Mouse (Mus musculus) B cell, adult 67 days (primary cell): Measurements from ENCODE around the gene Ctsw. TPM values are rescaled to one million over a fixed set of nuclear protein-coding genes. Genes with fewer than 3 reads are reported as not detected.

Experiments used
- total RNA-seq, 2 experiments: library from RNA; stranded (reverse); gene quantifications; 4 replicates each; pipeline ENCODE4 v1.2.4; 2023

Gene Ctsw
- total RNA-seq = 1 to 10 TPM; 2.0 to 3.3 TPM

DNA sequence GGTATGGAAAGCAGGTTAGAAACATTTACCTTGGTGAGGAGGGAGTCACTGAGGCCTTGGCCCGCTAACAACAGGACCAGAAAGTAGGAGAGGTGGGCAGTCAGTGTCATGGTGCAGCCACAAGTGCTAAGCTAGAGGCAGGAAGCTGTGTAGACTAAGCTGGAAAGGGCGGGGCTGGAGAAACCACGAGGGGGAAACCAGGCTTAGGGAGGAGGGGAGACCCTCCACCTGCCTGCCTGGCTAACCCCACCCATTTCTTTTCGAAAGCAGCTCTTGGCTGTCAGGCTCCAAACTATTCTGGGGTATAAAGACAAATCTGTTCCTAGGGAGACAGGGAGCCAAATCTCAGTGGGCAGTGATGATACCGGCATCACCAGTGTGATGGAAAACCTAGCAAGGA is at the start of gene Ctsw:
Gene Ctsw, minus strand, starts transcription at position 134 of the 400 bp plus-strand sequence.

DNA sequence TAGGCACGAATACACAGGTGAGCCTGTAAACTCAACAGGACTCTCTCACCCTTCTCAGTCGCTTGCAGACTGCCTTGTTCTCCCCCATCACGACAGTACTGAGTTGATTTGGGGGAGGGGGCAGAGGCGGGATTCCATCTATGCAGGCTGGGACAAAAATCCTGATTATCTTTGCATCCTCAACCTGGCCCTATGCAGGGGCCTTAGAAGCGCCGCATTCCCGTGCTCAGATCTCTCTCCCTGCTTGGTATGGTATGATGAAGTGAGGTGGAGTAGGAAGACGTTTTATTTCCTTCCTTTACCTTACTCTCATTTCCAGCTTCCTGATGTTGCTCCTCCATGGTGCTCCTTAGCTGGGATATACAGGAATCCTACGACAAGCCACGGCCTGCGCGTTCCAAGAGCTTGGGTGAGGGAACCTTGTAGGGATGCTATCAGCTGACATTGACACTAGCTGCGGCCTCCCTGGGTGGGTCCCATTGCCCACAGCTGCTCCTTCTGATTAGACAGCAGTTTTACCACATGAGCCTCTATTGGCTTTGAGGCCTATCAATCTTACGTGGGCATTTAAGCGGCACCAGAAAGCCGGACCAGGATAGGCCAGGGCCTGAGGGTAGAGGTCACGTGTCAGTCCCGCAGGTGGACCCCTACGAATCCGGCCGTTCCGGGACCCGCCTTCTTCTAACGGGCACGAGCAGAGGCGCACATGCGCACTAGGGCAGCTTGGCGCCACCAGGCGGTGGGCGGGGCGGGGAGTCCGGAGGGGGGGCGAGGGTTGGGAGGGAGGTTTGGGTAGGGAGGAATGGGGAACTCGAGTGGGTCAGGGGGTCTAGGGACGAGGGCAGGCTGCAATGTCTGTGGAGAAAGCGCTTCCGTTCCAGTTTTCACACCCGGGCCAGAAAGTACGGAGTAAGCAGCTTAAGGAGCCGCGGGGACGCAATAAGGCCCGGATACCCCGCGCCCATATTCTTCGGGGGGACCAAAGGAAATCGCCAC is 42.0 kb upstream of the Ctsw start, which contains the start of gene Snx32:
Gene Snx32, minus strand, starts transcription at position 508 of the 996 bp plus-strand sequence.

DNA sequence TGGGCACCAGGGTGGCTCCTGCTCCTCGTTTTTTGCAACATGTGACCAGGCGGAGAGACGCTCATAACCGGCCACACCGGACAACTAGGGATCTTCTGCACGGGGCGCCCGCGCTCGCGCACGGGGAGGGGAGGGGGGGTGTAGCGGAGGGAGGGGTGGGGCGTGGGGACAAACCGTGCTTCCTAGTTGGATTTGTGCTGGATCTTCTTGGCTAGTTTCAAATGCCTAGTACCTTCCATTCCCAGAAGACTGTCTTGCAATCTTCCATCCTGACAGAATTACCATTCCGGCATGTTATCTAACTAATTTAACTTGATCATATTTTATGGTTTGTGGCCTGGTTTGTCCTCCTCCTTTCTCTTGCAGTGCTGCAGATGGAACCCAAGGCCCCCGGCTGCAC is 35.4 kb upstream of the Ctsw start, which contains the start of gene 1700020D05Rik:
Gene 1700020D05Rik, minus strand, starts transcription at position 101 of the 400 bp plus-strand sequence.

DNA sequence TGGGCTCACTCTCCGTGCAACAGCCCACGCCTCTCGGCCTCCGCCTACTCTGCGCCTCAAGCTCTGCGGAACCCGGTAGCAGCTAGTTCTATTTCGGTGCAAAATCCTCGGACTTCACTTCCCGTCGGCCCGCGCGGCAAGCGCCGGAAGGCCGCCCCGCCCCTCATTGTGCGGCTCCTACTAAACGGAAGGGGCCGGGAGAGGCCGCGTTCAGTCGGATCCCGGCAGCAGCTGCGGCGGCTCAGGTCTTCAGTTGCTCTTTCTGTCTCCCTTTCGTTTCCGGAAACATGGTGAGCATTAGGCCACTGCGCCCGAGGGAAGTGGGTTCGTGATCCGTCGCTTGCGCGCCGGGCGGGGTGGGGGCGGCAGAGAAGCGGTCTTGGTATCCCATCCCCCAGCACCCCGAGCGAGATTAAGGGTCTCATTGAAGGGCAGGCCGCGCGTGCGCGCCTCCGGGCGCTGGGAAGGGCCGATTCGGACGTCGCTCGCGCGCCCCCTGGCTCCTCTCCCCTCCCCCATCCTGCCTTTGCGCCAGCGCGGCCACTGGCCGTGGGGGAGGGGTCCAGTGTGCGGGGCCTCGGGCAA is 22.1 kb upstream of the Ctsw start, which contains the start of gene Cfl1:
Gene Cfl1, plus strand, starts transcription at position 143 of the 585 bp plus-strand sequence.

DNA sequence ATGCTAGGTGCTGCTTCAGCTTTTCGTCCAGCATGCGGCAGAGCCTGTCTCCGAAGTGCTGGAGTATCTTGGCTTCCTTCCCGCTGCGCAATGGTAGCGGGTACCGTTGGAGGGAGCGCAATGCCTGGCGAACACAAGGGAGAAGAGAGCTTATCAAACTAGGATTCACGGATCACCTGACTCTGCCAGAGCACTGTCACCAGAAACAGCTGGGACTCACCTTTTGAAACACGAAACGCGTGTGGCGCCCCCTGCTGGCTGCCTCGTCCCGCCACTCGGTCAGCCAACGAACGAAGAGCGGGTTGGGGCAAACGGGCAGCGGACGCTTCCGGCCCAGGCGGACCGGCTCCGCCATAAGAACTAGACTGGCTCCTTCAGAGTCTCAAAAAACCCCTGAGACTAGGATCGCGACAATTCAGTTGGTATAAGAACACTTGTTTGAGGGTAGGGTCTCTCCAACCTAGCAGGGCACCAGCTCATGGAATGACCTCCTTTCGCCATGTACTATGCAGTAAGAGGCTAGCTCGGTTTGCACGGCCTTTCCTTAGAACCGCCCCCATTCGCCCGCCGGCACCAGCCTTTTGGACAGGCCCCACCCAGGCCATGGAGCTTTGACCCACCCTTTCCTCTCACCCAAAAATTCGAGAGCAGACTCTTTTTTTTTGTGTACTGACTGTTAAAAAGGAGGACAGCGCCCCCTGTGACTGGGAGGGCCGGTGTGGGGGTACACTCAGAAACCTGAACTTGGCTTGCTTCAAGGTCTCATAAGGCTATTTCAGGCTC is 19.7 kb upstream of the Ctsw start, which contains the start of gene Mus81:
Gene Mus81, minus strand, starts transcription at position 635 of the 783 bp plus-strand sequence.

DNA sequence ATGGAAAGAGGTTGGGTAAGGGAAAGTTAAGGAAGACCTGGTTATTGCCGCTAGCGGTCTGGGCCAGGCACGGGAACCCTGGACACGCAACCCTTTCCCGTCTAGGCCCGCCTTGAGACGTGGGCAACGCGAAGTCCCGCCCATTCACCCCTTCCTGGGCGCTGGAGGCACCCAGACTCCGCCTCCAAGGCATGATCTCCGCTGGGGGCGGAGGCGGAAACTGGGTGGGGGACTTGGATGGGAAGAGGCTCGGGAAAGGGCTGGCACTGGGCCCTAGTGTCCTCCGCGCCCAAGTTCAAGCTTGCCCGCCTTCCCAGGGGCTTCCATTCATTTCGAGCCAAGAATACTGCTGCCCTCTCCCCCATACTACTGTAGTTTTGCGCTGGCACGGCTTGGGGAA is 5.4 kb upstream of the Ctsw start, which contains the start of gene Efemp2:
Gene Efemp2, plus strand, starts transcription at position 235 of the 400 bp plus-strand sequence.

DNA sequence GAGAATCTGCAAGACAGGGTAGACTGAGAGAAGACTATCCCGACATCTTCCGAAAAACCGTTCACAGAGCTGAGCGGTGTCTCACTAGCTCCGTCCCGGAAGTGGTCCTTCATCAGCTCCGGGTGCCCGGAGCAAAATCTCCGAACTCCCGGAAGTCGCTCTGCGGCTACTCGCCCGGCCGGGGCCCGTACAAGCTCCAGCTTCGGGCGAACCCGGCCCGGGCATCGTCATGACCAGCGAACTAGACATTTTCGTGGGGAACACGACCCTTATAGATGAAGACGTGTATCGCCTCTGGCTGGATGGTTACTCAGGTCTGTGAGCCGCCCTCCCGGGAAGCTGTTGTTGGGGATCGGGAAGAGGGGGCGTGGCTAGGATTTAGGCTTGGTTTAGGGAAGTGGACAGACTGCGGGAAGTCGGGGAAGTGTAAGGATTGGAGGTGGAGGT is 7.8 kb downstream of the Ctsw start, which contains the start of gene Fibp:
Gene Fibp, plus strand, starts transcription at position 151 of the 447 bp plus-strand sequence.

DNA sequence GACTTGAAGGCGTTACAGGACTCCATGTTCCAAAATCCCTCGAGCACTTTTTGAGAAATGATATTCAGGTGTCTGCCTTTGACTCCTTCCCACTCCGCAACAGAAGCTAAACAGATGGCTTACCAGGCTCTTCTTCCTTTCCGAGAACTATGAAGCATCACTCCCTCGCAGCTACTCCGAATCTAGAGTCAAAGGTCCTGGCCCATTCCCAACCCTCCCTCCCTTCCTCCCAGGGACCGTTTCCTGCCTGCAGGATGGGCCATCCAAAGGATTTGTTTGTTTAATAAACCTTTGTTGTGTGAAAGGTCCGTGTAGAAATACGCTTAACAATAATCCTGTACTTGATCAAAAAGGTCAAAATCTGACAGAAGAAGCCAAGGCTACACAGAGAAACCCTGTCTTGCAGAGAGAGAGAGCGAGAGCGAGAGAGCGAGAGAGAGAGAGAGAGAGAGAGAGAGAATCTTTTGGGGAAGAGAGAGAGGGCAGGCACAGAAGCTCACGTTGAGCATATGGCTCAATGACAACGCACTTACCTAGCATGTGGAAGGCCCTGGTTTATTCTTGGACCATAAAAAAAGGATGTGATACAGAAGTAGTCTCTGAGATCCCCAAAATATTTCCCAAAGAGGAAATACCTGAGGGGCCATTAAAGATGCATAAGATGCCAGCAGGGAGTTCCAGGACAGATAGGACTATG is 10.4 kb downstream of the Ctsw start, which contains the start of gene Ccdc85b:
Gene Ccdc85b, minus strand, starts transcription at position 149 of the 697 bp plus-strand sequence.

DNA sequence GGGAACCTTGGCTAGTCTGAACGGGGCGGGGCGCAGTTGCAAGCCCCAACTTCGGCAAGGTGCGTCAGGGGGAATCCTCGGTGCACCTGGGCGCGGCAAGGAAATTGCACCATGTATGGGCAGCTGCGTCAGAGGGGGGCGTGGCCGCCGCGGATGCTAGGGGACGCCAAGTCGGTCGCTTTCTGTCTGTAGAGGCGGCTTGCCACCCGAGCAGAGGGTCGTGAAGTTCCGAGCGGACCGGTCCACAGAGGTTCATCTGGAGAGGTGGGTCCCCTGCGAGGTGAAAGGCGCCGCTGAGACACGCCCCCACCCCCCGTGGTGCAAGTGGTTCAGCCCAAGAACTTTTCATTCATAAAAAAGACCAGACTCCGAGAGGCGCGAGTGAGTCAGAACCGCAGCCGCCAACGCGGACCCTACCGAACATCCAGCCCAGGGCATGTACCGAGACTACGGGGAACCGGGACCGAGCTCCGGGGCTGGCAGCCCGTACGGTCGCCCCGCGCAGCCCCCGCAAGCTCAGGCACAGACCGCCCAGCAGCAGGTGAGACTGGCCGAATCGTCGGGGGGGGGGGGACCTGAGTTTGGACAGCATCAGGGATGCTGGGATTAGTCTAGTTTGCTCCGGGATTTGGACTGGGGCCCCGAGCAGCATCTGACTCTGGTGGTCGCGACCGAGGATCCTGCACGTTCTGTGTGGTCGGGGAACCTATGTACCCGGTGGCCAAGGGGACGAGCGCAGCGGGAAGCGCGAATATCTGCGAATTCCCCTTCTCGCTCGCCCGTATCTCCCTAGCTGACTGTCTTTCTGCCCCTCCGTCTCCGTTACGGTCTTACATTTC is 20.6 kb downstream of the Ctsw start, which contains the start of gene Fosl1:
Gene Fosl1, plus strand, starts transcription at position 33 of the 839 bp plus-strand sequence.

DNA sequence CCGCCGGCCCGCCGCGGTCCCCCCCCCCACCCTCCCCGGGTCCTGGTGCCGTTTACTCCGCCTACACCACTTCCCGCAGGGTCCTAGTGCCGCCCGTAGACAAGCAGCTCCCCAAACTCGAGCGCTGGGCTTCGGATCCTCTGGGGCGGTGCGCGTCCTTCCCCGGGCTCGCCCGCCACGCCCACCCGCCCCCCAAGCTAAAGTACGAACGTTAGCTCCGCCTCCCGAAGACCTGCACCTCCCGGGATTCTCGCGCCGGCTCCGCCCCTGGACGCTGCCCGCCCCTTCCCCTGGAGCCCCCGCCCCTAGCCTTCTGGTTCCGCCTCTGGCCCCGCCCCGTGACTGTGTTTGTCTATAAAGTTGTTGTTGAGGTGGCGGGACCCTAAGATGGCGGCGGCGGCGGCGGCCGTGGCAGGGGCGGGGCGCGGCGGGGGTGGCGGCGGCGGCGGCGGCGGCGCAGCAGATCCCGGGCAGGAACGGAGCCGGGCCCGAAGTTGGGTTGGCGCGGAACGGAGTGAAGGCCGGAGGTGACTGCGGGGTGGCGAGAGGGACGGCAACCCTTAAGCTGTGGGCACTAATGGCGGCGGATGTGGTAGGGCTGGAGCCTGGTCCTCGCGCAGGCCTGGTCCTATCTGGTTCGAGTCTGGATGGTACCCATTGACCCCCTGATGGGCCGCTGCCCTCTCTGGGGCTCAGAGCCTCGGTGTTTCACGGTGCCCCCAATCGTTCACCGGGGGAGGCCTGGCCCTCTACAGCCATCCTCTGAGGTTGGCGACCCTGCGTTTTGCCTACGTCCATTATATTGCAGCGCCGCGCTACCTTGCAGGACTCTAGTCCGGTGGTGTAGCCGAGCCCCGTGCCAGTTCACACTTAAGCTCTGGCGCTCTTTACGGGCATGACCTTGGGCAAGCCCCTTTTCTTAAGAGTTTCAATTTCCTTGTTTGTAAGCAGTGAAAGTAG is 43.2 kb downstream of the Ctsw start, which contains the start of the genes Drap1 and AI837181:
Gene Drap1, minus strand, starts transcription at position 198 of the 960 bp plus-strand sequence.
Gene AI837181, plus strand, starts transcription at position 363 of the 960 bp plus-strand sequence.

Other genes with a start within 250 kb of the Ctsw start
- gene Pacs1, start 195.4 kb downstream of the Ctsw start, total RNA-seq = 10 to 100 TPM; 81.2 to 92.8 TPM
- gene Sf3b2, start 173.1 kb downstream of the Ctsw start, total RNA-seq = 100 to 1,000 TPM; 309 to 311 TPM
- not detected for gene Gal3st3, start 170.2 kb downstream of the Ctsw start, total RNA-seq
- gene Catsper1, start 132.8 kb downstream of the Ctsw start, total RNA-seq = not detected
- not detected for gene Cst6, start 118.9 kb downstream of the Ctsw start, total RNA-seq
- gene Eif1ad, start 101.8 kb downstream of the Ctsw start, total RNA-seq = 10 to 100 TPM; 39.6 to 43.4 TPM
- 10 to 100 TPM; 93.0 to 94.1 TPM for gene Banf1, start 101.3 kb downstream of the Ctsw start, total RNA-seq
- gene Sart1, start 79.8 kb downstream of the Ctsw start, total RNA-seq = 100 to 1,000 TPM; 177 to 198 TPM
- gene Tsga10ip, start 66.0 kb downstream of the Ctsw start, total RNA-seq = not detected
- 100 to 1,000 TPM; 174 to 177 TPM for gene Drap1, start 43.5 kb downstream of the Ctsw start, total RNA-seq
- gene AI837181, start 43.4 kb downstream of the Ctsw start, total RNA-seq = 10 to 100 TPM; 59.5 to 60.9 TPM
- gene Fosl1, start 21.0 kb downstream of the Ctsw start, total RNA-seq = 1 to 10 TPM in 1 of 2 experiments, not detected in 1; 1.3 TPM
- 1 to 10 TPM; 3.1 to 3.6 TPM for gene Ccdc85b, start 10.6 kb downstream of the Ctsw start, total RNA-seq
- gene Fibp, start 7.9 kb downstream of the Ctsw start, total RNA-seq = 100 to 1,000 TPM; 115 to 174 TPM
- 1 to 10 TPM in 1 of 2 experiments, not detected in 1; 1.5 TPM for gene Efemp2, start 5.4 kb upstream of the Ctsw start, total RNA-seq
- 10 to 100 TPM; 39.6 to 51.8 TPM for gene Mus81, start 19.9 kb upstream of the Ctsw start, total RNA-seq
- 1,000 to 10,000 TPM; 1,245 to 1,301 TPM for gene Cfl1, start 21.9 kb upstream of the Ctsw start, total RNA-seq
- 1 to 10 TPM; 3.5 to 4.9 TPM for gene 1700020D05Rik, start 35.3 kb upstream of the Ctsw start, total RNA-seq
- gene Snx32, start 42.0 kb upstream of the Ctsw start, total RNA-seq = 10 to 100 TPM; 10.4 to 14.2 TPM
- gene Ovol1, start 92.1 kb upstream of the Ctsw start, total RNA-seq = not detected
- gene Ap5b1, start 99.5 kb upstream of the Ctsw start, total RNA-seq = 10 to 100 TPM; 21.5 to 25.2 TPM
- 100 to 1,000 TPM in 1 of 2 experiments, 10 to 100 TPM in 1; 92.4 to 109 TPM for gene Rnaseh2c, start 133.4 kb upstream of the Ctsw start, total RNA-seq
- gene Kat5, start 141.7 kb upstream of the Ctsw start, total RNA-seq = 100 to 1,000 TPM; 107 to 122 TPM
- 100 to 1,000 TPM; 132 to 136 TPM for gene Rela, start 169.0 kb upstream of the Ctsw start, total RNA-seq
- 100 to 1,000 TPM; 661 to 707 TPM for gene Sipa1, start 195.2 kb upstream of the Ctsw start, total RNA-seq
- 10 to 100 TPM; 62.0 to 64.7 TPM for gene Map3k11, start 220.2 kb upstream of the Ctsw start, total RNA-seq
- gene Pcnx3, start 220.4 kb upstream of the Ctsw start, total RNA-seq = 100 to 1,000 TPM; 203 to 215 TPM
- not detected for gene Kcnk7, start 235.9 kb upstream of the Ctsw start, total RNA-seq